Mouse (Mus musculus): Measurements from ENCODE around the gene Tmem150a. TPM values are rescaled to one million over a fixed set of nuclear protein-coding genes. Genes with fewer than 3 reads are reported as not detected.

Gene Tmem150a
- polyA plus RNA-seq, 1 experiment, result 171 TPM

GRCm38 (mm10) chr6:72358086-72358764 is 3.0 kb downstream of the Tmem150a start:
- peak; percentile 47 for TF ChIP-seq POLR2A (IDR thresholded peaks at IDR 0.05; ENCODE audit: low read depth, low read length)
- TF ChIP-seq CTCF (conservative IDR thresholded peaks at IDR 0.05; ENCODE audit: insufficient read depth, insufficient read length, low read depth, low read length), result no peak
- no peak overlapping the region for H3K27ac ChIP-seq (ENCODE audit: insufficient read depth, low read depth, low read length)
- DNase-seq, result no peak
- H3K36me3 ChIP-seq (ENCODE audit: control insufficient read depth, insufficient read depth, low read length), result peaks cover 7% of the 10 kb centered on the region; the same call in 1 of the 2 replicates
- H3K27me3 ChIP-seq (replicated peaks; ENCODE audit: control insufficient read depth, insufficient read depth, low read length), result no peaks in the 10 kb centered on the region
- WGBS, result 75% methylated on average over 10 of the region's 10 CpGs
- no peak overlapping the region for H3K4me3 ChIP-seq (ENCODE audit: insufficient read depth, low read depth, low read length)
- peaks cover 30% of the 10 kb centered on the region; the same call in 1 of the 2 replicates for H3K4me1 ChIP-seq (ENCODE audit: control insufficient read depth, insufficient read depth, low read length)

GRCm38 (mm10) chr6:72359343-72359742 is 4.1 kb downstream of the Tmem150a start:
- peaks cover 7% of the 10 kb centered on the region; the same call in 1 of the 2 replicates for H3K36me3 ChIP-seq (ENCODE audit: control insufficient read depth, insufficient read depth, low read length)
- peaks cover 27% of the 10 kb centered on the region; the same call in 1 of the 2 replicates for H3K4me1 ChIP-seq (ENCODE audit: control insufficient read depth, insufficient read depth, low read length)
- no peak for DNase-seq
- peak overlapping the region; percentile 94 for H3K27ac ChIP-seq (ENCODE audit: insufficient read depth, low read depth, low read length)
- TF ChIP-seq CTCF (conservative IDR thresholded peaks at IDR 0.05; ENCODE audit: insufficient read depth, insufficient read length, low read depth, low read length) (no peak), POLR2A (IDR thresholded peaks at IDR 0.05; ENCODE audit: low read depth, low read length) (no peak)
- no peak overlapping the region for H3K4me3 ChIP-seq (ENCODE audit: insufficient read depth, low read depth, low read length)
- H3K27me3 ChIP-seq (replicated peaks; ENCODE audit: control insufficient read depth, insufficient read depth, low read length), result no peaks in the 10 kb centered on the region
- WGBS, result 32% methylated on average over 2 of the region's 2 CpGs

- Histone ChIP-seq H3K27me3 (replicated peaks; ENCODE audit: control insufficient read depth, insufficient read depth, low read length) (no peaks in the 10 kb centered on the region), H3K4me3 (ENCODE audit: insufficient read depth, low read depth, low read length) (peak overlapping the region; percentile 34), H3K36me3 (ENCODE audit: control insufficient read depth, insufficient read depth, low read length) (peaks cover 7% of the 10 kb centered on the region; the same call in 1 of the 2 replicates), H3K4me1 (ENCODE audit: control insufficient read depth, insufficient read depth, low read length) (peaks cover 20% of the 10 kb centered on the region; the same call in 1 of the 2 replicates), H3K27ac (ENCODE audit: insufficient read depth, low read depth, low read length) (peak overlapping the region; percentile 94)
- TF ChIP-seq POLR2A (IDR thresholded peaks at IDR 0.05; ENCODE audit: low read depth, low read length), result peak; percentile 33
- no peak for TF ChIP-seq CTCF (conservative IDR thresholded peaks at IDR 0.05; ENCODE audit: insufficient read depth, insufficient read length, low read depth, low read length)
- 45% methylated on average over 11 of the region's 11 CpGs for WGBS
- DNase-seq, result peak; percentile 81
These were observed 4.8 kb downstream of the Tmem150a start for GRCm38 (mm10) chr6:72359891-72360598.

- no peaks in the 10 kb centered on the region for H3K27me3 ChIP-seq (replicated peaks; ENCODE audit: control insufficient read depth, insufficient read depth, low read length)
- H3K4me3 ChIP-seq (ENCODE audit: insufficient read depth, low read depth, low read length), result peak overlapping the region; percentile 34
- TF ChIP-seq CTCF (conservative IDR thresholded peaks at IDR 0.05; ENCODE audit: insufficient read depth, insufficient read length, low read depth, low read length) (no peak), POLR2A (IDR thresholded peaks at IDR 0.05; ENCODE audit: low read depth, low read length) (peak; percentile 12)
- 38% methylated on average over 7 of the region's 7 CpGs for WGBS
- peaks cover 7% of the 10 kb centered on the region; the same call in 1 of the 2 replicates for H3K36me3 ChIP-seq (ENCODE audit: control insufficient read depth, insufficient read depth, low read length)
- H3K27ac ChIP-seq (ENCODE audit: insufficient read depth, low read depth, low read length), result peak overlapping the region; percentile 94
- peaks cover 20% of the 10 kb centered on the region; the same call in 1 of the 2 replicates for H3K4me1 ChIP-seq (ENCODE audit: control insufficient read depth, insufficient read depth, low read length)
- peak; percentile 82 for DNase-seq
These were observed 5.3 kb downstream of the Tmem150a start for GRCm38 (mm10) chr6:72360599-72360935.

GRCm38 (mm10) chr6:72361121-72361551 is 5.9 kb downstream of the Tmem150a start:
- DNase-seq, result no peak
- TF ChIP-seq POLR2A (IDR thresholded peaks at IDR 0.05; ENCODE audit: low read depth, low read length) (no peak), CTCF (conservative IDR thresholded peaks at IDR 0.05; ENCODE audit: insufficient read depth, insufficient read length, low read depth, low read length) (no peak)
- peak overlapping the region; percentile 91 for H3K4me3 ChIP-seq (ENCODE audit: insufficient read depth, low read depth, low read length)

GRCm38 (mm10) chr6:72362132-72363028 is 7.1 kb downstream of the Tmem150a start:
- Histone ChIP-seq H3K36me3 (ENCODE audit: control insufficient read depth, insufficient read depth, low read length) (peaks cover 7% of the 10 kb centered on the region; the same call in 1 of the 2 replicates), H3K4me1 (ENCODE audit: control insufficient read depth, insufficient read depth, low read length) (peaks cover 16% of the 10 kb centered on the region), H3K27ac (ENCODE audit: insufficient read depth, low read depth, low read length) (peak overlapping the region; percentile 94), H3K27me3 (replicated peaks; ENCODE audit: control insufficient read depth, insufficient read depth, low read length) (no peaks in the 10 kb centered on the region), H3K4me3 (ENCODE audit: insufficient read depth, low read depth, low read length) (peak overlapping the region; percentile 91)
- under 1% methylated on average over 42 of the region's 42 CpGs for WGBS
- peak; percentile 83 for TF ChIP-seq POLR2A (IDR thresholded peaks at IDR 0.05; ENCODE audit: low read depth, low read length)
- TF ChIP-seq CTCF (conservative IDR thresholded peaks at IDR 0.05; ENCODE audit: insufficient read depth, insufficient read length, low read depth, low read length), result peak; percentile 37
- peak; percentile 99 for DNase-seq

More at GRCm38 (mm10) chr6:72361121-72361551, 5.9 kb downstream of the Tmem150a start:
- H3K36me3 ChIP-seq (ENCODE audit: control insufficient read depth, insufficient read depth, low read length), result peaks cover 7% of the 10 kb centered on the region; the same call in 1 of the 2 replicates
- H3K27me3 ChIP-seq (replicated peaks; ENCODE audit: control insufficient read depth, insufficient read depth, low read length), result no peaks in the 10 kb centered on the region
- H3K4me1 ChIP-seq (ENCODE audit: control insufficient read depth, insufficient read depth, low read length), result peaks cover 20% of the 10 kb centered on the region
- WGBS, result 26% methylated on average over 5 of the region's 5 CpGs
- peak overlapping the region; percentile 94 for H3K27ac ChIP-seq (ENCODE audit: insufficient read depth, low read depth, low read length)
